7 mouse cellular contexts compared by ENCODE assay signal in the genomic region with DNA sequence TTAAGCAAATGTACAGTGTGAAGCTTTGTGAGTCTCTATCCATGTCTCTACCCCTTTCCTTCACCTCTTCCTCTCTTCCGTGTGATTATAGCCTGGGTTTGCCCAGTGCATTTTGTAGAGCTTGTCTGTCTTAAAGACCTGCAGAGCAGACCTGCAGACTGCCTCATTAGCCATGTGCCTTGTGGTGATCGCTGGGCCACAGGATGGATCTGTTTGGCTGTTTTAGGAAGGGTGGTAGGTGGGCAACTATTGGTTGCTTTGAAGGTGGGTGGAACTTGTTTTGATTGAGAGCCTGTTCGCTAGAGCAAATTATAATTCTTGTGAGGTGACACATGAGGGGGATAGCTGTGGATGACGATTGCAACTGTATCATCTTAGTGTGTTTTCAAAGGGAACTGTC.
DNase-seq lines count a peak whose midpoint lies in the region; ATAC-seq and TF ChIP-seq lines count a peak whose summit lies in the region.

No protein-coding gene starts in this region.

- peak overlapping the region; percentile 64 for H3K4me2 ChIP-seq in embryonic facial prominence, embryonic 13.5 days
- H3K4me2 ChIP-seq in heart, postnatal 0 days (ENCODE audit: low read depth, low read length), result peak overlapping the region; percentile 69
- H3K4me2 ChIP-seq in liver, postnatal 0 days (ENCODE audit: low read depth, low read length), result peak overlapping the region; percentile 65

- no peak for ATAC-seq in embryonic facial prominence, embryonic 13.5 days (ENCODE audit: insufficient number of reproducible peaks, insufficient read depth, low FRiP score, low TSS enrichment, low read depth)
- no peak for ATAC-seq in heart, postnatal 0 days (ENCODE audit: insufficient read depth, low read depth)
- no peak for ATAC-seq in liver, postnatal 0 days
- no peak for ATAC-seq in monocyte, adult 5-6 weeks (replicated peaks; ENCODE audit: insufficient number of reproducible peaks, low FRiP score, low TSS enrichment, poor library complexity, severe bottlenecking)

- H3K4me3 ChIP-seq in layer of hippocampus, adult 2 months, result peak overlapping the region; percentile 56
- peak overlapping the region; percentile 39 for H3K4me3 ChIP-seq in embryonic facial prominence, embryonic 13.5 days
- H3K4me3 ChIP-seq in heart, postnatal 0 days (ENCODE audit: low read depth, low read length), result peak overlapping the region; percentile 45
- peak overlapping the region; percentile 19; the same call in 1 of the 2 replicates for H3K4me3 ChIP-seq in liver, postnatal 0 days (ENCODE audit: low read depth, low read length)

- TF ChIP-seq EP300 in heart, postnatal 0 days (IDR thresholded peaks at IDR 0.05; ENCODE audit: low read depth), result no peak
- no peak for TF ChIP-seq EP300 in liver, postnatal 0 days (IDR thresholded peaks at IDR 0.05; ENCODE audit: low read depth)

- DNase-seq in layer of hippocampus, adult 2 months (ENCODE audit: low spot score in 2 of 2), result no peak
- DNase-seq in layer of hippocampus, adult 9-10 months (ENCODE audit: low spot score), result no peak
- no peak for DNase-seq in heart, postnatal 0 days (ENCODE audit: low spot score)
- DNase-seq in liver, postnatal 0 days, result no peak
- DNase-seq in spleen, postnatal 14 days (ENCODE audit: low spot score in 2 of 2), result no peak

- no peaks in the 10 kb centered on the region for H3K9me3 ChIP-seq in embryonic facial prominence, embryonic 13.5 days
- no peaks in the 10 kb centered on the region for H3K9me3 ChIP-seq in heart, postnatal 0 days (replicated peaks; ENCODE audit: control insufficient read depth, low read length)
- no peaks in the 10 kb centered on the region for H3K9me3 ChIP-seq in liver, postnatal 0 days (ENCODE audit: low read length)

- H3K27ac ChIP-seq in layer of hippocampus, adult 2 months, result peak overlapping the region; percentile 89
- peak overlapping the region; percentile 83 for H3K27ac ChIP-seq in embryonic facial prominence, embryonic 13.5 days
- H3K27ac ChIP-seq in heart, postnatal 0 days (ENCODE audit: low read depth), result peak overlapping the region; percentile 86
- peak overlapping the region; percentile 70 for H3K27ac ChIP-seq in liver, postnatal 0 days (ENCODE audit: low read depth)

- H3K4me1 ChIP-seq in embryonic facial prominence, embryonic 13.5 days, result peaks cover 34% of the 10 kb centered on the region
- peaks cover 22% of the 10 kb centered on the region for H3K4me1 ChIP-seq in heart, postnatal 0 days (ENCODE audit: control insufficient read depth, insufficient read depth)
- H3K4me1 ChIP-seq in liver, postnatal 0 days (ENCODE audit: insufficient read depth), result peaks cover 35% of the 10 kb centered on the region

- H3K27me3 ChIP-seq in embryonic facial prominence, embryonic 13.5 days, result no peaks in the 10 kb centered on the region
- H3K27me3 ChIP-seq in heart, postnatal 0 days (ENCODE audit: control insufficient read depth, insufficient read depth, low read length), result no peaks in the 10 kb centered on the region
- no peaks in the 10 kb centered on the region for H3K27me3 ChIP-seq in liver, postnatal 0 days (ENCODE audit: insufficient read depth, low read length)

- TF ChIP-seq CTCF in layer of hippocampus, adult 2 months (conservative IDR thresholded peaks at IDR 0.05), result no peak
- no peak for TF ChIP-seq CTCF in heart, postnatal 0 days (IDR thresholded peaks at IDR 0.05; ENCODE audit: low read depth)
- no peak for TF ChIP-seq CTCF in liver, postnatal 0 days (IDR thresholded peaks at IDR 0.05; ENCODE audit: low read depth)

- H3K9ac ChIP-seq in embryonic facial prominence, embryonic 13.5 days, result peak overlapping the region; percentile 69
- H3K9ac ChIP-seq in heart, postnatal 0 days (replicated peaks; ENCODE audit: low read depth, low read length), result peak overlapping the region; percentile 52
- H3K9ac ChIP-seq in liver, postnatal 0 days (replicated peaks), result no peak overlapping the region

- peaks cover 5% of the 10 kb centered on the region; the same call in 1 of the 2 replicates for H3K36me3 ChIP-seq in embryonic facial prominence, embryonic 13.5 days
- no peaks in the 10 kb centered on the region for H3K36me3 ChIP-seq in heart, postnatal 0 days (replicated peaks; ENCODE audit: control insufficient read depth, insufficient read depth, low read length)
- H3K36me3 ChIP-seq in liver, postnatal 0 days (replicated peaks; ENCODE audit: insufficient read depth, low read length), result no peaks in the 10 kb centered on the region

- WGBS in embryonic facial prominence, embryonic 13.5 days, result 66% methylated on average over 4 of the region's 4 CpGs
- WGBS in heart, postnatal 0 days, result 29% methylated on average over 4 of the region's 4 CpGs
- 50% methylated on average over 4 of the region's 4 CpGs for WGBS in liver, postnatal 0 days (ENCODE audit: insufficient replicate concordance)
